Mouse (Mus musculus) cerebellum, adult 9-11 months (tissue): ENCODE measurements around the gene Sncg.
"Not testable (repeated sequence)": the region's sequence is repeated elsewhere in the genome, so short reads cannot be mapped to it uniquely, and the experiment has no call there.

ENCODE experiments used
- DNase-seq: peaks from one replicate; pipeline ENCODE4 v3.0.0; 2022

The Sncg gene

GRCm38 (mm10) chr14:34370203-34370602 lies 4.4 kb downstream of the Sncg start:
- no peak for DNase-seq

- DNase-seq, result peak; percentile 23
Measured at GRCm38 (mm10) chr14:34365147-34365507, 9.5 kb downstream of the Sncg start.

GRCm38 (mm10) chr14:34364254-34365146 lies 10.1 kb downstream of the Sncg start:
- DNase-seq, result not testable (repeated sequence)

- peak; percentile 70 for DNase-seq
Measured at GRCm38 (mm10) chr14:34363490-34364253, 10.9 kb downstream of the Sncg start.

GRCm38 (mm10) chr14:34362726-34363445 lies 11.7 kb downstream of the Sncg start:
- DNase-seq, result peak; percentile 87

GRCm38 (mm10) chr14:34362135-34362534 lies 12.5 kb downstream of the Sncg start:
- DNase-seq, result no peak

GRCm38 (mm10) chr14:34360251-34360650 lies 14.3 kb downstream of the Sncg start:
- DNase-seq, result no peak

- no peak for DNase-seq
Measured at GRCm38 (mm10) chr14:34359676-34360244, 14.8 kb downstream of the Sncg start.

- DNase-seq, result no peak
Measured at GRCm38 (mm10) chr14:34357671-34358455, 16.7 kb downstream of the Sncg start.

GRCm38 (mm10) chr14:34355301-34355700 lies 19.3 kb downstream of the Sncg start, which contains the start of gene Fam25c:
TSS of gene Fam25c (minus strand) at chr14:34355433.
- DNase-seq, result no peak

GRCm38 (mm10) chr14:34354456-34354855 lies 20.1 kb downstream of the Sncg start:
- DNase-seq, result no peak

GRCm38 (mm10) chr14:34353326-34353725 lies 21.3 kb downstream of the Sncg start:
- DNase-seq, result no peak

GRCm38 (mm10) chr14:34352523-34352922 lies 22.1 kb downstream of the Sncg start:
- no peak for DNase-seq

GRCm38 (mm10) chr14:34351660-34352059 lies 22.9 kb downstream of the Sncg start:
- no peak for DNase-seq

- no peak for DNase-seq
Measured at GRCm38 (mm10) chr14:34349007-34349406, 25.6 kb downstream of the Sncg start.

- DNase-seq, result no peak
Measured at GRCm38 (mm10) chr14:34348301-34348700, 26.3 kb downstream of the Sncg start.

- DNase-seq, result no peak
Measured at GRCm38 (mm10) chr14:34347084-34347483, 27.5 kb downstream of the Sncg start.

GRCm38 (mm10) chr14:34345771-34346566 lies 28.6 kb downstream of the Sncg start:
- DNase-seq, result no peak

- no peak for DNase-seq
Measured at GRCm38 (mm10) chr14:34344361-34344760, 30.2 kb downstream of the Sncg start.

GRCm38 (mm10) chr14:34343078-34343477 lies 31.5 kb downstream of the Sncg start:
- no peak for DNase-seq

- no peak for DNase-seq
Measured at GRCm38 (mm10) chr14:34341993-34342392, 32.6 kb downstream of the Sncg start.
